Mouse (Mus musculus): Measurements from ENCODE around the gene Foxn2. TPM values are rescaled to one million over a fixed set of nuclear protein-coding genes. Genes with fewer than 3 reads are reported as not detected.

Foxn2 gene
- 32.7 TPM for polyA plus RNA-seq (2014; fragmentation: Illumina TruSeq; extraction: RNeasy Lipid Tissue Mini Kit (QIAGEN cat#74804); ENCODE audit: low read depth, low replicate concordance)

GRCm38 (mm10) chr17:88440285-88441000 lies at the start of gene Foxn2:
Foxn2 (plus strand) TSS chr17:88440711.

GRCm38 (mm10) chr17:88529519-88530235 lies 89.2 kb downstream of the Foxn2 start, which contains the start of gene Ppp1r21:
Ppp1r21 (plus strand) TSS chr17:88530118.

Other genes starting within 250 kb of the Foxn2 start
- gene Ppp1r21, start 89.4 kb downstream of the Foxn2 start, polyA plus RNA-seq (2014; fragmentation: Illumina TruSeq; extraction: RNeasy Lipid Tissue Mini Kit (QIAGEN cat#74804); ENCODE audit: low read depth, low replicate concordance), result 32.9 TPM
- gene Ston1, start 157.0 kb downstream of the Foxn2 start, polyA plus RNA-seq (2014; fragmentation: Illumina TruSeq; extraction: RNeasy Lipid Tissue Mini Kit (QIAGEN cat#74804); ENCODE audit: low read depth, low replicate concordance), result 6.9 TPM
- not detected for gene Gtf2a1l, start 227.9 kb downstream of the Foxn2 start, polyA plus RNA-seq (2014; fragmentation: Illumina TruSeq; extraction: RNeasy Lipid Tissue Mini Kit (QIAGEN cat#74804); ENCODE audit: low read depth, low replicate concordance)

Measured in sigmoid colon, adult 10 weeks (tissue).